Mouse (Mus musculus) bone marrow macrophage, adult 2 months (primary cell): ENCODE results near the gene Lingo4.

ENCODE experiments used
- CTCF ChIP-seq: IDR thresholded peaks from 2 replicates; pipeline ENCODE4 v1.5.1; 2012; ENCODE audit warnings: low read depth, mild to moderate bottlenecking, low read length, moderate library complexity
- POLR2A ChIP-seq: IDR thresholded peaks from 2 replicates; pipeline ENCODE4 v1.6.1; 2012; ENCODE audit warnings: mild to moderate bottlenecking, low read depth, low read length, borderline replicate concordance

DNA sequence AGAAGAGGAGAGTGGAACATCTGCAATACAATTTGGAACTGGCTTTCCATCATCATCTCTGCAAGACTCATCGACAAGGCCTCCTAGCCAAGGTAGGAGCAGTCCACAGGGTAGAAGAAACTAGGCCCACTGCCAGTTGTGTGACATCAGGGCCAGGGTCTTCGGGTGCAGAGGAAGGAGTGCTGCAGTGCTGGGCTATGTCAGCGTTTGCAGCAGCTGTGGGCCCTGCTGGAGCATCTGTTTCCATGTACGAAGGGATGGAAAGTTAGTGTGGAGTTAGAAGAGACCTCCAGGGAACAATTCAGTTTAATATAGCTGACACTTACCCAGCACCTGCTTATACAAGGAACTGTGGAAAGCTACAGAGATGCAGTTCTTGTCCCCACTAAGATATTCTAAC is 5.3 kb upstream of the Lingo4 start:
- no peak for TF ChIP-seq POLR2A
- TF ChIP-seq CTCF: no peak
